Mouse (Mus musculus): Measurements from ENCODE around the gene Gm37240. TPM values are rescaled to one million over a fixed set of nuclear protein-coding genes. Genes with fewer than 3 reads are reported as not detected.
"Not testable (repeated sequence)": the region's sequence is repeated elsewhere in the genome, so short reads cannot be mapped to it uniquely, and the experiment has no call there.

The Gm37240 gene
- polyA plus RNA-seq, 1 experiment from 2014 or later, result 14.9 TPM

DNA sequence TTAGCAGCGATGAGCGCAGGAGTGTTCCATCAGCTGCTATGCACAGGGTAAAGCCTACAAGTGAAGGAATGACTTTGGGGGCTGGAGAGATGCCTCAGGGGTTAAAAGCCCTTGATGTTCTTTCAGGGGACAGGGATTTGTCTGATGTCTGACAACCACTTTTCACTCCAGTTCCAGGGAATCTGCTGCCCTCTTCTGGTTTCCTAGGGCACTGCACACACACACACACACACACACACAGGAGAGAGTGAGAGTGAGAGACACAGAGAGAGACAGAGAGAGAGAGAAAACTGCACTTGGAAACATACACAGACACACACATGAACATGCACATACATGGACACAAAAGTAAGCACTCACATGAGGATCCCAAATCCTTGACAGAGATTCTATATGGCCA, 1228.4 kb downstream of the Gm37240 start:
- 100% methylated on average over 2 of the region's 2 CpGs for WGBS
- Histone ChIP-seq H3K27ac (no peak overlapping the region), H3K4me2 (no peak overlapping the region), H3K9ac (no peak overlapping the region), H3K4me1 (peaks cover 17% of the 10 kb centered on the region), H3K36me3 (no peaks in the 10 kb centered on the region), H3K27me3 (peaks cover 3% of the 10 kb centered on the region; the same call in 1 of the 2 replicates), H3K4me3 (no peak overlapping the region), H3K9me3 (no peaks in the 10 kb centered on the region)
- no peak for ATAC-seq (ENCODE audit: insufficient number of reproducible peaks, low FRiP score, low TSS enrichment, low read depth)

DNA sequence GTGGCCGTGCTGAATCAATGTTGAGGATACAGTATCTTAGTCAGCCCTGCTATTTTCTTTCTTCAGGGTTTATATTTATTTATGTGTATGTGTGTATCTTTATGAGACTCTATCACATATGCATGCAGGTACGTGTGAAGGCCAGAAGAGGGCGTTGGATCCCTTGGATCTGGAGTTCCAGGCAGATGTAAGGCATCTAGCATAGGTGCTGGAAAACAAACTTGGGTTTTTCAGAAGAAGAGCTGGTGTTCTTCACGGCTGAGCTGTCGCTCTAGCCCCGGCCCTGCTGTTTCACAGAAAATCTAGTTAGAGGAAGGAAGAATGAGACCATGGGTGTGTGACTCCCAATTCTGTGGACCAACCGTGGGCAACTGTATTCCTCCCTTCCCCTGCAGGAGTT, 1229.3 kb downstream of the Gm37240 start:
- Histone ChIP-seq H3K36me3 (no peaks in the 10 kb centered on the region), H3K9me3 (no peaks in the 10 kb centered on the region), H3K9ac (no peak overlapping the region), H3K4me1 (peaks cover 15% of the 10 kb centered on the region), H3K27ac (no peak overlapping the region), H3K4me2 (no peak overlapping the region), H3K4me3 (no peak overlapping the region), H3K27me3 (peaks cover 3% of the 10 kb centered on the region; the same call in 1 of the 2 replicates)
- no peak for ATAC-seq (ENCODE audit: insufficient number of reproducible peaks, low FRiP score, low TSS enrichment, low read depth)
- 90% methylated on average over 7 of the region's 7 CpGs for WGBS

DNA sequence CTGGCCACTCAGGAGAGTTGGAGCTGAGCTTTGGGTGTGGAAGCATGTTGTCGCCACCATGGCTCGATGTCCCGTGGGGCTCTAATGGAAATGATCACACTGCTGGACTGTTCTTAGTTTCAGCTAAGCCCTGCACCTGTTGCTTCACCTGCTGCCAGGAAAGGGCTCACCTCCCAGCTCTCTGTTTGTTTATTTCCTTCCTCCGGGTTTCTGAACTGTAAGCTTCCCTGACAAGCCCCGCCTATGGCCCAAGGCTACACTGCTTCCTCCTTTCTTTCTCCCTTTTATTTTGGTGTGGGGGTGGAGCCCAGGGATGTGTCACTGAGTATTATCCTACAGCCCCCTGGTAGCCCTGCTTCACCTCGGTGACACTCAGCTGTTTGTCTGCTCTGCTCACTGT, 1230.1 kb downstream of the Gm37240 start:
- WGBS, result 60% methylated on average over 6 of the region's 6 CpGs
- H3K27ac ChIP-seq, result no peak overlapping the region
- no peaks in the 10 kb centered on the region for H3K36me3 ChIP-seq
- no peak for ATAC-seq (ENCODE audit: insufficient number of reproducible peaks, low FRiP score, low TSS enrichment, low read depth)
- H3K4me1 ChIP-seq, result peaks cover 11% of the 10 kb centered on the region
- H3K4me2 ChIP-seq, result no peak overlapping the region
- no peak overlapping the region for H3K4me3 ChIP-seq
- H3K27me3 ChIP-seq, result peaks cover 3% of the 10 kb centered on the region; the same call in 1 of the 2 replicates
- H3K9ac ChIP-seq, result no peak overlapping the region
- H3K9me3 ChIP-seq, result no peaks in the 10 kb centered on the region

DNA sequence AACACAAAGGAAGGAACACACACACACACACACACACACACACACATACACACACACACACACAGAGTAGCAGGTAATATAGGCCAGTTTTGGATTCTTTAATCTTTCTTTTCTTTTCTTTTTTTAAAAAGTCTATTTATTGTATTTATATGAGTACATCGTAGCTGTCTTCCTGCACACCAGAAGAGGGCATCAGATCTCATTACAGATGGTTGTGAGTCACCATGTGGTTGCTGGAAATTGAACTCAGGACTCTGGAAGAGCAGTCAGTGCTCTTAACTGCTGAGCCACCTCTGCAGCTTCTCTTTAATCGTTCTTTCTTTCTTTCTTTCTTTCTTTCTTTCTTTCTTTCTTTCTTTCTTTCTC, 1231.5 kb downstream of the Gm37240 start:
- H3K36me3 ChIP-seq, result not testable (repeated sequence)

DNA sequence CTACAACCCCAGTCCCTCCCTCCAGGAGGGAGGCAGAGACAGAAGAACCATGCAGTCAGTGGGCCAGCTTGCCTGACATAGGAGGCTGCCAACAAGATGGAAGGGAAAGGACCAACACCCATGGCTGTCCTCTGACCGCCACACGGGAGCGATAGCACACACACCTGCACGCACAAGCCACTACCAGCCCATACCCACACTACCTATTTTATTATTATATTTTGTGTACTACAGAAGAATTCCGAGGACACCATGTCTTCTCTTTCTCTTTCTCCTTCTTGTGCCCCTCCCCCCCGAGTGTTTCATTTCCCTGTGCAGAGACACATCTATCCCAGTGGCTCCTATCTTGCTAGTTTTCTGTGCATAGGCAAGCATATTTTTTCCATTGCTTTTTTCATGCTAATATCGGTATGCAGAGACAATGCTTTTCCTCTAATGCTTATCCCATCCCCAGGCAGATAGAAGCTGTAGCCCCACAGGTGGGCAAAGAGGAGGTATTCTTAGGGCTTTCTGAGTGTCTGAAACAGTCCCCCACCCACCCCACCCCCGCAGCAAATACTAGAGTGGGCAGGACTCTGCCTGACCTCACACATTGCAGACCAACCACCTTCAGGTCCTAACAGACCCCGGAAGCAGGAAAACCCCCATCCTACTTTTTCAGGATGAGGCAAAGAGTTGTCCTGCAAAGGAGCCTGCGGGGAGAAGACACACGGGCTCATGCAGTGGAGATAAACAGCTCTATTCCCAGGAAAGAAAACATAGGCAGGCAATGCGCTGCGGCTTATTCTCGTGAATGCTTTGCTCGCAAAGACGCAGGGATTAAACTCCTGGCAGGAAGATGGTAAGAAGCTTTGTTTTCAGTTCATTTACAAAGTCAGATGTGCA, 1232.2 kb downstream of the Gm37240 start:
- 31% methylated on average over 16 of the region's 16 CpGs for WGBS
- Histone ChIP-seq H3K4me2 (no peak overlapping the region), H3K27me3 (no peaks in the 10 kb centered on the region), H3K27ac (no peak overlapping the region), H3K4me3 (no peak overlapping the region), H3K36me3 (no peaks in the 10 kb centered on the region), H3K4me1 (peaks cover 11% of the 10 kb centered on the region), H3K9ac (no peak overlapping the region), H3K9me3 (no peaks in the 10 kb centered on the region)
- no peak for ATAC-seq (ENCODE audit: insufficient number of reproducible peaks, low FRiP score, low TSS enrichment, low read depth)

More for the DNA sequence above, 1231.5 kb downstream of the Gm37240 start:
- H3K4me3 ChIP-seq; H3K9ac ChIP-seq; H3K4me2 ChIP-seq; H3K9me3 ChIP-seq; ATAC-seq (ENCODE audit: insufficient number of reproducible peaks, low FRiP score, low TSS enrichment, low read depth); H3K27ac ChIP-seq; H3K27me3 ChIP-seq: not testable (repeated sequence)
- peaks cover 11% of the 10 kb centered on the region for H3K4me1 ChIP-seq
- WGBS, result 71% methylated on average over 2 of the region's 2 CpGs

- peak overlapping the region; percentile 14 for H3K4me3 ChIP-seq
- no peak overlapping the region for H3K9ac ChIP-seq
- no peaks in the 10 kb centered on the region for H3K27me3 ChIP-seq
- H3K4me2 ChIP-seq, result peak overlapping the region; percentile 37
- 26% methylated on average over 12 of the region's 12 CpGs for WGBS
- H3K36me3 ChIP-seq, result no peaks in the 10 kb centered on the region
- H3K9me3 ChIP-seq, result no peaks in the 10 kb centered on the region
- no peak for ATAC-seq (ENCODE audit: insufficient number of reproducible peaks, low FRiP score, low TSS enrichment, low read depth)
- no peak overlapping the region for H3K27ac ChIP-seq
- peaks cover 11% of the 10 kb centered on the region for H3K4me1 ChIP-seq
Observed at GRCm38 (mm10) chr3:84654246-84654826, 1233.0 kb downstream of the Gm37240 start.

DNA sequence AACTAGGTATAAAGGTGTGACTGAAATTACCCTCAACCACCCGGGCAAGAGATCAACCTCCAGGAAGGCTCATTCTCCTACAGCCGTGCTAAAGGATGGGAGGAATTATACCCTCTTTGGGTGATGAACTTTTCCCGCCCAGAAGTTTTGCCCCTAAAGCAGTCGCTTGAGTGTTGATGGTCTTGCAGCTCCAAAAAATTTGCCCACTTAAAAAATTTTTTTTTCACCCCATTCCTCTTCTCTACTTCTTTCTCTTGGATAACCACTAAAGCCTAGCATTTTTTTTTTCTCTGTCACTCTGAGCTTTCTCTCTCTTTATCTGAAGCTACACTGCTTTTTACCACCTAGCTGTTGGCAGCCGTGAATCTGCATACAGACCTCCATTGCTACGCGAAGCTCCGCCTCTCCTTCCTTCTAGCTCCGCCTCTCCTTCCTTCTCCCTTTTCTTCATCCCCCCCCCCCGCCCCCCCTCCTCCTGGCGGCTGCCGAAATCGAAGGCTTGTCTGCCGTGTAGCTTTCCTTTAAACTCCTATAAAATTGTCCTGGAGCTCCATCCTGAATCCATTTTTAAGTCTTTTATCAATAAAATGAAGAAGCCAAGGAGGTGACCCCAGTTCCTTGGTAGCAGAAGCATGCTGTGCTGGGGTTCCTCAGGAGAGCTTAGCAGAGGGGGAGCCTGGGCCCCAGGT, 1233.6 kb downstream of the Gm37240 start:
- H3K9me3 ChIP-seq, result no peaks in the 10 kb centered on the region
- H3K4me3 ChIP-seq, result peak overlapping the region; percentile 14
- no peaks in the 10 kb centered on the region for H3K27me3 ChIP-seq
- ATAC-seq (ENCODE audit: insufficient number of reproducible peaks, low FRiP score, low TSS enrichment, low read depth), result no peak
- H3K36me3 ChIP-seq, result no peaks in the 10 kb centered on the region
- H3K9ac ChIP-seq, result no peak overlapping the region
- H3K27ac ChIP-seq, result no peak overlapping the region
- WGBS, result 12% methylated on average over 14 of the region's 14 CpGs
- peaks cover 11% of the 10 kb centered on the region for H3K4me1 ChIP-seq
- H3K4me2 ChIP-seq, result peak overlapping the region; percentile 37

DNA sequence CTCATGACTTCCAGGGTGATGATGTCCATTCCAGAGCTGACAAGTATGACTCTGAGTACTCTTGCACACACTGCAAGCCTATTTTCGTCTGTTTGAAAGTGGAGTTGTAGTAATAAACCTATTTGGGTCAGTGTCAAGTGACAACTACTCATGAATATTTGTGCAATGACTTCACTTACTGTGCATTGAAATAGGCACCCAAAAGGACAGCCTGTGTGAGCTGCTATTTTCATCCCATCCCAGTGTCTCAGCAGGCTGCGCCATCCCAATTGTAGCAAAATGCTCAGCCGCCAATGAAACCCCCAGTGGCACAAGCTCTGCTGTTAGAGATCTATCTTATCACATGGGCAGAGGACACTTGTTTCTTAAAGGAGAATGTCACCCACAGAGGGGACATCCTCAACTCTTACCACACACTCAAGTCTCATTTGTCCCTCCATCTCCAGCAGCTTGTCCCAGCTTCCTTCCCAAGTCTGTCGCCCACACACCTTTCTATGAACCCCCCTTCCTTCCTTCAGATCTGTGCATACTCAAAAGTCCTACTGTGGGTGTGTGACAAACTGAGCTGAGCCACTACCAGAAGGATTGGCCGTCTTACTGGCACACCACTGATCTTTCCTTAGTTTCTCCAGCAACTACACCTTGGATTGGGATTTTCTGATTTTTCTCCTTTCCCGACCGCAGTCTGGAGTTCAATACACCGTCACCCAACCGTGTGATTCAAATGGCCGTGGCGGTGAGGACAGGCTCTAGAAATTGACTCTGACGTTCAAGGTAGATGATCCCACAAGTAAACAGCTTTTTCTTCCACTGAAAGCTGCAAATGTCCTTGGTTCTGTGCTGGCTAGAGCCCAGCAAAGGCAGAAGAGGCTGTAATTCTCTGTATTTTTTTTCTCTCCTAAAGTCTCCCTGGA, 1234.4 kb downstream of the Gm37240 start:
- no peak overlapping the region for H3K27ac ChIP-seq
- no peaks in the 10 kb centered on the region for H3K36me3 ChIP-seq
- 82% methylated on average over 12 of the region's 12 CpGs for WGBS
- H3K9me3 ChIP-seq, result no peaks in the 10 kb centered on the region
- no peak overlapping the region for H3K4me2 ChIP-seq
- no peak for ATAC-seq (ENCODE audit: insufficient number of reproducible peaks, low FRiP score, low TSS enrichment, low read depth)
- H3K4me1 ChIP-seq, result peaks cover 11% of the 10 kb centered on the region
- H3K27me3 ChIP-seq, result no peaks in the 10 kb centered on the region
- no peak overlapping the region for H3K4me3 ChIP-seq
- H3K9ac ChIP-seq, result no peak overlapping the region

GRCm38 (mm10) chr3:84649578-84650327, 1237.6 kb downstream of the Gm37240 start:
- H3K4me3 ChIP-seq, result no peak overlapping the region

GRCm38 (mm10) chr3:84648069-84648468, 1239.2 kb downstream of the Gm37240 start:
- H3K9ac ChIP-seq; H3K4me1 ChIP-seq; H3K27ac ChIP-seq; H3K4me2 ChIP-seq; H3K9me3 ChIP-seq; H3K4me3 ChIP-seq; H3K27me3 ChIP-seq; H3K36me3 ChIP-seq; ATAC-seq (ENCODE audit: insufficient number of reproducible peaks, low FRiP score, low TSS enrichment, low read depth): not testable (repeated sequence)
- 76% methylated on average over 4 of the region's 4 CpGs for WGBS

More at GRCm38 (mm10) chr3:84649578-84650327, 1237.6 kb downstream of the Gm37240 start:
- H3K9ac ChIP-seq, result no peak overlapping the region
- no peaks in the 10 kb centered on the region for H3K27me3 ChIP-seq
- H3K27ac ChIP-seq, result no peak overlapping the region
- H3K36me3 ChIP-seq, result no peaks in the 10 kb centered on the region
- peaks cover 8% of the 10 kb centered on the region for H3K4me1 ChIP-seq
- H3K9me3 ChIP-seq, result no peaks in the 10 kb centered on the region
- no peak for ATAC-seq (ENCODE audit: insufficient number of reproducible peaks, low FRiP score, low TSS enrichment, low read depth)
- no peak overlapping the region for H3K4me2 ChIP-seq
- 77% methylated on average over 12 of the region's 12 CpGs for WGBS

GRCm38 (mm10) chr3:84647616-84648015, 1239.7 kb downstream of the Gm37240 start:
- Histone ChIP-seq H3K27me3 (no peaks in the 10 kb centered on the region), H3K36me3 (no peaks in the 10 kb centered on the region), H3K4me3 (no peak overlapping the region), H3K27ac (no peak overlapping the region), H3K4me1 (no peaks in the 10 kb centered on the region), H3K9me3 (no peaks in the 10 kb centered on the region), H3K9ac (no peak overlapping the region), H3K4me2 (no peak overlapping the region)
- 54% methylated on average over 4 of the region's 4 CpGs for WGBS
- ATAC-seq (ENCODE audit: insufficient number of reproducible peaks, low FRiP score, low TSS enrichment, low read depth), result no peak

Data from limb, embryonic 15.5 days (tissue).